In genomic region chr6:137252887-137253242, GRCm38 (mm10) we compare ENCODE assay signal across 10 mouse cellular contexts. TPM values are rescaled to one million over a fixed set of nuclear protein-coding genes. Genes with fewer than 3 reads are reported as not detected.
DNase-seq lines count a peak whose midpoint lies in the region; ATAC-seq lines count a peak whose summit lies in the region.
"Had no signal": no experiment of that assay in that cellular context is flagged by ENCODE, and none has a peak within 500 bp of the region (broad histone marks: within the 10 kb centered on the region; RNA-seq: fewer than 3 reads in every experiment).

No protein-coding gene starts in this region.

- H3K27me3 ChIP-seq in neural tube, embryonic 11.5 days (ENCODE audit: control insufficient read depth, insufficient read depth, low read length): no peaks in the 10 kb centered on the region
- peaks cover 47% of the 10 kb centered on the region for H3K27me3 ChIP-seq in limb, embryonic 10.5 days (ENCODE audit: low read depth, poor library complexity, severe bottlenecking)
- peaks cover 18% of the 10 kb centered on the region for H3K27me3 ChIP-seq in stomach, embryonic 15.5 days (replicated peaks)

- WGBS in neural tube, embryonic 11.5 days: under 1% methylated on average over 15 of the region's 15 CpGs
- WGBS in limb, embryonic 10.5 days: 2% methylated on average over 15 of the region's 15 CpGs
- 2% methylated on average over 15 of the region's 15 CpGs for WGBS in stomach, embryonic 15.5 days

- peak overlapping the region; percentile 68 for H3K27ac ChIP-seq in neural tube, embryonic 11.5 days (ENCODE audit: low read depth, low read length)
- H3K27ac ChIP-seq in limb, embryonic 10.5 days: no peak overlapping the region
- no peak overlapping the region for H3K27ac ChIP-seq in stomach, embryonic 15.5 days

- peak; percentile 63 for ATAC-seq in neural tube, embryonic 11.5 days (ENCODE audit: insufficient read depth, low FRiP score, low TSS enrichment)
- no peak for ATAC-seq in stomach, embryonic 15.5 days (ENCODE audit: insufficient read depth, low FRiP score, low read depth)
- no peak for ATAC-seq in monocyte, adult 5-6 weeks (replicated peaks; ENCODE audit: insufficient number of reproducible peaks, low FRiP score, low TSS enrichment, poor library complexity, severe bottlenecking)

- H3K4me3 ChIP-seq in neural tube, embryonic 11.5 days (ENCODE audit: low read depth, low read length): peak overlapping the region; percentile 44
- H3K4me3 ChIP-seq in limb, embryonic 10.5 days: peak overlapping the region; percentile 48
- peak overlapping the region; percentile 42 for H3K4me3 ChIP-seq in stomach, embryonic 15.5 days (replicated peaks)
- H3K4me3 ChIP-seq: erythroblast, embryonic 14.5 days had no signal

- no peaks in the 10 kb centered on the region for H3K36me3 ChIP-seq in neural tube, embryonic 11.5 days (ENCODE audit: control insufficient read depth, insufficient read depth, low read length)
- H3K36me3 ChIP-seq in limb, embryonic 10.5 days: no peaks in the 10 kb centered on the region
- H3K36me3 ChIP-seq in stomach, embryonic 15.5 days: no peaks in the 10 kb centered on the region

- no peaks in the 10 kb centered on the region for H3K4me1 ChIP-seq in neural tube, embryonic 11.5 days (ENCODE audit: control insufficient read depth, insufficient read depth, low read length)
- H3K4me1 ChIP-seq in limb, embryonic 10.5 days: peaks cover 11% of the 10 kb centered on the region
- peaks cover 11% of the 10 kb centered on the region for H3K4me1 ChIP-seq in stomach, embryonic 15.5 days

- H3K9ac ChIP-seq in neural tube, embryonic 11.5 days (ENCODE audit: low read length): peak overlapping the region; percentile 78
- H3K9ac ChIP-seq in stomach, embryonic 15.5 days: no peak overlapping the region

- peak; percentile 22 to 33 for DNase-seq in cerebellum, postnatal 25 days
- no peak for DNase-seq in cerebellum, adult 8-10 months
- DNase-seq in neural tube, embryonic 11.5 days (ENCODE audit: low spot score): peak; percentile 74
- DNase-seq in neural tube, embryonic 10.5 days (ENCODE audit: extremely low spot score, low spot score): no peak
- peak; percentile 35 for DNase-seq in limb, embryonic 10.5 days (ENCODE audit: low spot score)
- DNase-seq in thymus, postnatal 25 days: no peak

- no peaks in the 10 kb centered on the region for H3K9me3 ChIP-seq in neural tube, embryonic 11.5 days (ENCODE audit: control insufficient read depth, low read length)
- no peaks in the 10 kb centered on the region for H3K9me3 ChIP-seq in limb, embryonic 10.5 days (replicated peaks)
- H3K9me3 ChIP-seq in stomach, embryonic 15.5 days: no peaks in the 10 kb centered on the region

- peak overlapping the region; percentile 57 for H3K4me2 ChIP-seq in neural tube, embryonic 11.5 days (ENCODE audit: low read depth)
- H3K4me2 ChIP-seq in stomach, embryonic 15.5 days: peak overlapping the region; percentile 67

RNA-seq across cellular contexts. Expression of gene Ptpro, which starts 0.7 kb away (rescaled TPM):
- polyA plus RNA-seq in neural tube, embryonic 11.5 days (2014; fragmentation: Nextera tagmentation; extraction: Ambion mirVana): 15.9 and 18.5 TPM in 2 replicates
- 0.10 and 0.24 TPM in 2 replicates for polyA plus RNA-seq in limb, embryonic 10.5 days (2016; fragmentation: Nextera tagmentation; extraction: Ambion mirVana)
- 3.3 and 3.4 TPM in 2 replicates for polyA plus RNA-seq in stomach, embryonic 15.5 days (2015; fragmentation: Nextera tagmentation; extraction: Ambion mirVana)
- total RNA-seq in monocyte, adult 5-6 weeks (2017): 81.9 to 157 TPM (median 138 TPM) in 3 replicates
- polyA plus RNA-seq: C2C12; erythroblast, embryonic 14.5 days had no signal

Comparison
In these comparisons a context has a peak if more than half of its experiments do, and no peak if none do; other contexts are left out.
1. DNase-seq: peak in cerebellum, postnatal 25 days (2 of 2), neural tube, embryonic 11.5 days (single experiment) and limb, embryonic 10.5 days (single experiment); none in cerebellum, adult 8-10 months (single experiment), neural tube, embryonic 10.5 days (single experiment) and thymus, postnatal 25 days (single experiment).
2. Peak in every context shown above with its lines, with median percentiles within 50 percentile points of each other: H3K4me3 ChIP-seq.